Mouse (Mus musculus): ENCODE data around the gene Olfr1140. TPM values are rescaled to one million over a fixed set of nuclear protein-coding genes. Genes with fewer than 3 reads are reported as not detected.

Olfr1140 gene
- not detected for polyA plus RNA-seq (2014; fragmentation: Illumina TruSeq; extraction: RNeasy Lipid Tissue Mini Kit (QIAGEN cat#74804); ENCODE audit: low read depth, low replicate concordance)

GRCm38 (mm10) chr2:87743452-87743851 lies at the start of gene Olfr1140:
TSS of gene Olfr1140 (plus strand) at chr2:87743752.

GRCm38 (mm10) chr2:87693847-87694246 lies 49.7 kb upstream of the Olfr1140 start, which contains the start of gene Olfr1136:
TSS of gene Olfr1136 (minus strand) at chr2:87693947.

GRCm38 (mm10) chr2:87713079-87713478 lies 30.5 kb upstream of the Olfr1140 start, which contains the start of gene Olfr1137:
TSS of gene Olfr1137 (minus strand) at chr2:87713179.

GRCm38 (mm10) chr2:87739878-87740277 lies 3.7 kb upstream of the Olfr1140 start, which contains the start of gene Olfr1138:
TSS of gene Olfr1138 (minus strand) at chr2:87739978.

GRCm38 (mm10) chr2:87753891-87754290 lies 10.3 kb downstream of the Olfr1140 start, which contains the start of gene Olfr1141:
TSS of gene Olfr1141 (minus strand) at chr2:87753991.

GRCm38 (mm10) chr2:87779183-87779582 lies 35.6 kb downstream of the Olfr1140 start, which contains the start of gene Olfr152:
TSS of gene Olfr152 (plus strand) at chr2:87779483.

Other genes with a start within 250 kb of the Olfr1140 start
- gene Pramel7, start 246.7 kb upstream of the Olfr1140 start, polyA plus RNA-seq (2014; fragmentation: Illumina TruSeq; extraction: RNeasy Lipid Tissue Mini Kit (QIAGEN cat#74804); ENCODE audit: low read depth, low replicate concordance), result not detected
- gene Pramel6, start 237.2 kb upstream of the Olfr1140 start, polyA plus RNA-seq (2014; fragmentation: Illumina TruSeq; extraction: RNeasy Lipid Tissue Mini Kit (QIAGEN cat#74804); ENCODE audit: low read depth, low replicate concordance), result not detected
- not detected for gene Olfr153, start 212.0 kb upstream of the Olfr1140 start, polyA plus RNA-seq (2014; fragmentation: Illumina TruSeq; extraction: RNeasy Lipid Tissue Mini Kit (QIAGEN cat#74804); ENCODE audit: low read depth, low replicate concordance)
- not detected for gene Olfr1128, start 198.2 kb upstream of the Olfr1140 start, polyA plus RNA-seq (2014; fragmentation: Illumina TruSeq; extraction: RNeasy Lipid Tissue Mini Kit (QIAGEN cat#74804); ENCODE audit: low read depth, low replicate concordance)
- not detected for gene Olfr1129, start 169.8 kb upstream of the Olfr1140 start, polyA plus RNA-seq (2014; fragmentation: Illumina TruSeq; extraction: RNeasy Lipid Tissue Mini Kit (QIAGEN cat#74804); ENCODE audit: low read depth, low replicate concordance)
- gene Olfr1130, start 137.5 kb upstream of the Olfr1140 start, polyA plus RNA-seq (2014; fragmentation: Illumina TruSeq; extraction: RNeasy Lipid Tissue Mini Kit (QIAGEN cat#74804); ENCODE audit: low read depth, low replicate concordance), result not detected
- gene Olfr1131, start 116.6 kb upstream of the Olfr1140 start, polyA plus RNA-seq (2014; fragmentation: Illumina TruSeq; extraction: RNeasy Lipid Tissue Mini Kit (QIAGEN cat#74804); ENCODE audit: low read depth, low replicate concordance), result not detected
- not detected for gene Olfr1132, start 106.2 kb upstream of the Olfr1140 start, polyA plus RNA-seq (2014; fragmentation: Illumina TruSeq; extraction: RNeasy Lipid Tissue Mini Kit (QIAGEN cat#74804); ENCODE audit: low read depth, low replicate concordance)
- not detected for gene Olfr1133, start 96.4 kb upstream of the Olfr1140 start, polyA plus RNA-seq (2014; fragmentation: Illumina TruSeq; extraction: RNeasy Lipid Tissue Mini Kit (QIAGEN cat#74804); ENCODE audit: low read depth, low replicate concordance)
- gene Olfr1134, start 85.3 kb upstream of the Olfr1140 start, polyA plus RNA-seq (2014; fragmentation: Illumina TruSeq; extraction: RNeasy Lipid Tissue Mini Kit (QIAGEN cat#74804); ENCODE audit: low read depth, low replicate concordance), result not detected
- gene Olfr1135, start 70.1 kb upstream of the Olfr1140 start, polyA plus RNA-seq (2014; fragmentation: Illumina TruSeq; extraction: RNeasy Lipid Tissue Mini Kit (QIAGEN cat#74804); ENCODE audit: low read depth, low replicate concordance), result not detected
- gene Olfr1136, start 49.8 kb upstream of the Olfr1140 start, polyA plus RNA-seq (2014; fragmentation: Illumina TruSeq; extraction: RNeasy Lipid Tissue Mini Kit (QIAGEN cat#74804); ENCODE audit: low read depth, low replicate concordance), result not detected
- not detected for gene Olfr1137, start 30.6 kb upstream of the Olfr1140 start, polyA plus RNA-seq (2014; fragmentation: Illumina TruSeq; extraction: RNeasy Lipid Tissue Mini Kit (QIAGEN cat#74804); ENCODE audit: low read depth, low replicate concordance)
- not detected for gene Olfr1138, start 3.8 kb upstream of the Olfr1140 start, polyA plus RNA-seq (2014; fragmentation: Illumina TruSeq; extraction: RNeasy Lipid Tissue Mini Kit (QIAGEN cat#74804); ENCODE audit: low read depth, low replicate concordance)
- not detected for gene Olfr1141, start 10.2 kb downstream of the Olfr1140 start, polyA plus RNA-seq (2014; fragmentation: Illumina TruSeq; extraction: RNeasy Lipid Tissue Mini Kit (QIAGEN cat#74804); ENCODE audit: low read depth, low replicate concordance)
- gene Olfr152, start 35.7 kb downstream of the Olfr1140 start, polyA plus RNA-seq (2014; fragmentation: Illumina TruSeq; extraction: RNeasy Lipid Tissue Mini Kit (QIAGEN cat#74804); ENCODE audit: low read depth, low replicate concordance), result not detected
- not detected for gene Olfr1143, start 56.8 kb downstream of the Olfr1140 start, polyA plus RNA-seq (2014; fragmentation: Illumina TruSeq; extraction: RNeasy Lipid Tissue Mini Kit (QIAGEN cat#74804); ENCODE audit: low read depth, low replicate concordance)
- not detected for gene Olfr1145, start 66.1 kb downstream of the Olfr1140 start, polyA plus RNA-seq (2014; fragmentation: Illumina TruSeq; extraction: RNeasy Lipid Tissue Mini Kit (QIAGEN cat#74804); ENCODE audit: low read depth, low replicate concordance)
- not detected for gene Olfr1148, start 86.8 kb downstream of the Olfr1140 start, polyA plus RNA-seq (2014; fragmentation: Illumina TruSeq; extraction: RNeasy Lipid Tissue Mini Kit (QIAGEN cat#74804); ENCODE audit: low read depth, low replicate concordance)
- not detected for gene Olfr1150-ps1, start 100.2 kb downstream of the Olfr1140 start, polyA plus RNA-seq (2014; fragmentation: Illumina TruSeq; extraction: RNeasy Lipid Tissue Mini Kit (QIAGEN cat#74804); ENCODE audit: low read depth, low replicate concordance)
- not detected for gene Olfr1151, start 112.1 kb downstream of the Olfr1140 start, polyA plus RNA-seq (2014; fragmentation: Illumina TruSeq; extraction: RNeasy Lipid Tissue Mini Kit (QIAGEN cat#74804); ENCODE audit: low read depth, low replicate concordance)
- not detected for gene Olfr1152, start 122.7 kb downstream of the Olfr1140 start, polyA plus RNA-seq (2014; fragmentation: Illumina TruSeq; extraction: RNeasy Lipid Tissue Mini Kit (QIAGEN cat#74804); ENCODE audit: low read depth, low replicate concordance)
- gene Olfr1153, start 151.2 kb downstream of the Olfr1140 start, polyA plus RNA-seq (2014; fragmentation: Illumina TruSeq; extraction: RNeasy Lipid Tissue Mini Kit (QIAGEN cat#74804); ENCODE audit: low read depth, low replicate concordance), result not detected
- not detected for gene Olfr1154, start 161.4 kb downstream of the Olfr1140 start, polyA plus RNA-seq (2014; fragmentation: Illumina TruSeq; extraction: RNeasy Lipid Tissue Mini Kit (QIAGEN cat#74804); ENCODE audit: low read depth, low replicate concordance)
- not detected for gene Olfr1155, start 201.4 kb downstream of the Olfr1140 start, polyA plus RNA-seq (2014; fragmentation: Illumina TruSeq; extraction: RNeasy Lipid Tissue Mini Kit (QIAGEN cat#74804); ENCODE audit: low read depth, low replicate concordance)
- gene Olfr1156, start 209.3 kb downstream of the Olfr1140 start, polyA plus RNA-seq (2014; fragmentation: Illumina TruSeq; extraction: RNeasy Lipid Tissue Mini Kit (QIAGEN cat#74804); ENCODE audit: low read depth, low replicate concordance), result not detected
- gene Olfr1157, start 224.5 kb downstream of the Olfr1140 start, polyA plus RNA-seq (2014; fragmentation: Illumina TruSeq; extraction: RNeasy Lipid Tissue Mini Kit (QIAGEN cat#74804); ENCODE audit: low read depth, low replicate concordance), result not detected
- not detected for gene Olfr74, start 230.9 kb downstream of the Olfr1140 start, polyA plus RNA-seq (2014; fragmentation: Illumina TruSeq; extraction: RNeasy Lipid Tissue Mini Kit (QIAGEN cat#74804); ENCODE audit: low read depth, low replicate concordance)
- not detected for gene Olfr1158, start 246.4 kb downstream of the Olfr1140 start, polyA plus RNA-seq (2014; fragmentation: Illumina TruSeq; extraction: RNeasy Lipid Tissue Mini Kit (QIAGEN cat#74804); ENCODE audit: low read depth, low replicate concordance)